Mouse (Mus musculus) MEL (cell line): ENCODE measurements around the gene Frs3.

Experiments
- CTCF ChIP-seq, 3 experiments: IDR thresholded peaks in 2 of 3; conservative IDR thresholded peaks in 1 of 3; 2 replicates each; pipeline ENCODE4 v1.5.1; 2011 to 2012; ENCODE audit warnings: low read length in 3 of 3, low read depth in 2 of 3, mild to moderate bottlenecking in 2 of 3, improper control_type of control experiment in 1 of 3, inconsistent platforms in 1 of 3, mixed read lengths in 1 of 3, moderate library complexity in 1 of 3; ENCODE audit not compliant: control insufficient read depth in 1 of 3, insufficient read depth in 1 of 3, poor library complexity in 1 of 3, severe bottlenecking in 1 of 3
- E2F4 ChIP-seq: IDR thresholded peaks from 2 replicates; pipeline ENCODE4 v1.6.1; 2011; ENCODE audit warnings: low read depth, low read length, improper control_type of control experiment, borderline replicate concordance
- GATA1 ChIP-seq: IDR thresholded peaks from 2 replicates; pipeline ENCODE4 v1.6.1; 2011; ENCODE audit warnings: low read depth, low read length, improper control_type of control experiment
- MXI1 ChIP-seq: IDR thresholded peaks from 2 replicates; pipeline ENCODE4 v1.6.1; 2011; ENCODE audit warnings: mild to moderate bottlenecking, low read depth, low read length, improper control_type of control experiment
- POLR2A ChIP-seq, 2 experiments: IDR thresholded peaks; 2 replicates each; pipeline ENCODE4 v1.6.1; 2011 to 2012; ENCODE audit warnings: low read length in 2 of 2, mild to moderate bottlenecking in 2 of 2, control low read depth in 1 of 2, improper control_type of control experiment in 1 of 2, low read depth in 1 of 2, moderate library complexity in 1 of 2; ENCODE audit not compliant: control insufficient read depth in 1 of 2, insufficient read depth in 1 of 2, poor library complexity in 1 of 2
- SIN3A ChIP-seq: IDR thresholded peaks from 2 replicates; pipeline ENCODE4 v1.6.1; 2012; ENCODE audit warnings: low read length, improper control_type of control experiment, inconsistent platforms
- TAL1 ChIP-seq: IDR thresholded peaks from 2 replicates; pipeline ENCODE4 v1.6.1; 2012; ENCODE audit warnings: mild to moderate bottlenecking, inconsistent platforms, low read length, moderate library complexity, mixed read lengths
- UBTF ChIP-seq: IDR thresholded peaks from 2 replicates; pipeline ENCODE4 v1.6.1; 2012; ENCODE audit warnings: low read depth, mild to moderate bottlenecking, inconsistent platforms, low read length, improper control_type of control experiment, moderate library complexity, borderline replicate concordance; ENCODE audit not compliant: insufficient read depth
- ZC3H11A ChIP-seq: IDR thresholded peaks from 2 replicates; pipeline ENCODE4 v1.6.1; 2012; ENCODE audit warnings: low read depth, mild to moderate bottlenecking, inconsistent platforms, low read length, improper control_type of control experiment

- TF ChIP-seq CTCF (IDR thresholded peaks at IDR 0.05 in 2 of 3, conservative IDR thresholded peaks at IDR 0.05 in 1 of 3; ENCODE audit: control insufficient read depth in 1 of 3, insufficient read depth in 1 of 3, low read depth in 2 of 3, low read length in 3 of 3, poor library complexity in 1 of 3, severe bottlenecking in 1 of 3), result peak; percentile 50 to 81 (median 71)
- no peak for TF ChIP-seq TAL1
- TF ChIP-seq SIN3A, result 0 out of 2 replicates have a peak, but pooled peaks have one; percentile 18
- TF ChIP-seq GATA1, result peak; percentile 56
- no peak for TF ChIP-seq MXI1
- no peak for TF ChIP-seq POLR2A (IDR thresholded peaks at IDR 0.05; ENCODE audit: control insufficient read depth in 1 of 2, insufficient read depth in 1 of 2, low read depth in 1 of 2, low read length in 2 of 2, poor library complexity in 1 of 2)
- no peak for TF ChIP-seq E2F4
- peak; percentile 36 for TF ChIP-seq ZC3H11A
- TF ChIP-seq UBTF, result no peak
Measured at GRCm38 (mm10) chr17:47646683-47647082, 42.1 kb upstream of the Frs3 start.
